ENCODE assay signal across 9 mouse cellular contexts in the genomic region with DNA sequence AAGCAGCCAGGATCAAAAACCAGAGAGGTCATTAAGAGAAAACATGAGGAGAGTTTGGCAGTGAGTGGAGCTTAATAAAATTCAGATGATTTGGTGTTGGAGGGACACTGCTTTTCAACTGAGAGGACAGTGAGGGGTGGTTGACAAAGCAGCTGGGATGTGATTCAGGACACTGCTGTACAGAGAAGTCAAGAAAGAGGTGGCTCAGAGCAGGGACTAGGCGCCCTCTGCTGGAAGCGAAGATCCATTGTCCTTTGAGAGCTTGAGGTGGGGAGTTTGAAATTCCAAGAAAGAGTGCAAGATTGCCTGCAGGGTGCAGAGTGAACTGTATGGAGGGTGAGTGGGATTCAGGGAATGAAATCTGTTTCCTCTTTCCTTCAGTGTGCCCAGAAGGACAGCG. TPM values are rescaled to one million over a fixed set of nuclear protein-coding genes. Genes with fewer than 3 reads are reported as not detected.
DNase-seq lines count a peak whose midpoint lies in the region; ATAC-seq lines count a peak whose summit lies in the region.
"Had no signal": no experiment of that assay in that cellular context is flagged by ENCODE, and none has a peak within 500 bp of the region (broad histone marks: within the 10 kb centered on the region; RNA-seq: fewer than 3 reads in every experiment).

No protein-coding gene starts in this region.

- no peak overlapping the region for H3K27ac ChIP-seq in hindbrain, embryonic 10.5 days
- H3K27ac ChIP-seq in stomach, embryonic 15.5 days, result no peak overlapping the region
- H3K27ac ChIP-seq: macrophage had no signal

- no peak overlapping the region for H3K4me3 ChIP-seq in hindbrain, embryonic 10.5 days
- no peak overlapping the region for H3K4me3 ChIP-seq in stomach, embryonic 15.5 days (replicated peaks)

- no peaks in the 10 kb centered on the region for H3K27me3 ChIP-seq in hindbrain, embryonic 10.5 days (ENCODE audit: insufficient read depth, poor library complexity, severe bottlenecking)
- no peaks in the 10 kb centered on the region for H3K27me3 ChIP-seq in stomach, embryonic 15.5 days (replicated peaks)

- H3K9ac ChIP-seq in stomach, embryonic 15.5 days, result no peak overlapping the region

- 8% methylated on average over 3 of the region's 3 CpGs for WGBS in hindbrain, embryonic 10.5 days
- whole genome bisulfite sequencing in stomach, embryonic 15.5 days, result 9% methylated on average over 3 of the region's 3 CpGs

- no peaks in the 10 kb centered on the region for H3K9me3 ChIP-seq in hindbrain, embryonic 10.5 days
- H3K9me3 ChIP-seq in stomach, embryonic 15.5 days, result no peaks in the 10 kb centered on the region

- H3K4me2 ChIP-seq in stomach, embryonic 15.5 days, result no peak overlapping the region

- no peaks in the 10 kb centered on the region for H3K4me1 ChIP-seq in hindbrain, embryonic 10.5 days (replicated peaks)
- H3K4me1 ChIP-seq in stomach, embryonic 15.5 days, result no peaks in the 10 kb centered on the region

- ATAC-seq in megakaryocyte progenitor cell, adult 5-6 weeks (replicated peaks; ENCODE audit: poor library complexity), result peak; percentile 50; the same call in 1 of the 2 replicates
- ATAC-seq in stomach, embryonic 15.5 days (ENCODE audit: insufficient read depth, low FRiP score, low read depth), result 0 out of 2 replicates have a peak, but pooled peaks have one; percentile 43

- peak; percentile 33 for DNase-seq in ovary, postnatal 36 days (ENCODE audit: low spot score)
- no peak for DNase-seq in ovary, postnatal 10 days (ENCODE audit: low spot score)
- DNase-seq in cerebellum, postnatal 14 days, result peak; percentile 70 to 71
- peak; percentile 69 for DNase-seq in hindbrain, embryonic 10.5 days (ENCODE audit: low spot score)
- DNase-seq in layer of hippocampus, postnatal 14 days (ENCODE audit: low spot score in 2 of 2), result peak; percentile 23 to 30
- DNase-seq in MN1 (ENCODE audit: low spot score), result no peak

- H3K36me3 ChIP-seq in hindbrain, embryonic 10.5 days, result no peaks in the 10 kb centered on the region
- H3K36me3 ChIP-seq in stomach, embryonic 15.5 days, result no peaks in the 10 kb centered on the region

RNA-seq across cellular contexts. Expression of a gene that starts 44.2 kb away (rescaled TPM):
- polyA plus RNA-seq in hindbrain, embryonic 10.5 days (2016; fragmentation: Nextera tagmentation; extraction: Ambion mirVana), result not detected in 2 replicates
- total RNA-seq in layer of hippocampus, postnatal 14 days (2021), result not detected
- total RNA-seq in megakaryocyte progenitor cell, adult 5-6 weeks (2015), result not detected in 2 replicates
- total RNA-seq in megakaryocyte progenitor cell, adult 5-6 weeks (2017), result not detected in 2 replicates
- polyA plus RNA-seq in stomach, embryonic 15.5 days (2015; fragmentation: Nextera tagmentation; extraction: Ambion mirVana), result 1.5 and 2.8 TPM in 2 replicates
- polyA plus RNA-seq: macrophage had no signal

Comparison
In these comparisons a context has a peak if more than half of its experiments do, and no peak if none do; other contexts are left out.
1. DNase-seq: peak in ovary, postnatal 36 days (single experiment), cerebellum, postnatal 14 days (2 of 2), hindbrain, embryonic 10.5 days (single experiment) and layer of hippocampus, postnatal 14 days (2 of 2); none in ovary, postnatal 10 days (single experiment) and MN1 (single experiment).